Mouse (Mus musculus): ENCODE results near the gene Lap3.

The Lap3 gene

GRCm38 (mm10) chr5:45496042-45496441, 2.9 kb downstream of the Lap3 start:
- no peak for DNase-seq (ENCODE audit: low read depth)

GRCm38 (mm10) chr5:45496479-45496878, 3.3 kb downstream of the Lap3 start:
- no peak for DNase-seq (ENCODE audit: low read depth)

GRCm38 (mm10) chr5:45496930-45497550, 3.9 kb downstream of the Lap3 start:
- no peak for DNase-seq (ENCODE audit: low read depth)

- DNase-seq (ENCODE audit: low read depth), result no peak
Observed at GRCm38 (mm10) chr5:45497564-45497963, 4.4 kb downstream of the Lap3 start.

- no peak for DNase-seq (ENCODE audit: low read depth)
Observed at GRCm38 (mm10) chr5:45510071-45510470, 16.9 kb downstream of the Lap3 start.

GRCm38 (mm10) chr5:45512908-45513307, 19.7 kb downstream of the Lap3 start:
- no peak for DNase-seq (ENCODE audit: low read depth)

- DNase-seq (ENCODE audit: low read depth), result no peak
Observed at GRCm38 (mm10) chr5:45513511-45513910, 20.3 kb downstream of the Lap3 start.

- DNase-seq (ENCODE audit: low read depth), result no peak
Observed at GRCm38 (mm10) chr5:45514599-45514998, 21.4 kb downstream of the Lap3 start.

- DNase-seq (ENCODE audit: low read depth), result no peak
Observed at GRCm38 (mm10) chr5:45515151-45515743, 22.1 kb downstream of the Lap3 start.

GRCm38 (mm10) chr5:45519960-45520808, 27.0 kb downstream of the Lap3 start, which contains the start of gene Med28:
Gene Med28, plus strand, starts transcription at chr5:45520229.
- peak; percentile 72 for DNase-seq (ENCODE audit: low read depth)

- no peak for DNase-seq (ENCODE audit: low read depth)
Observed at GRCm38 (mm10) chr5:45520809-45521110, 27.6 kb downstream of the Lap3 start.

- no peak for DNase-seq (ENCODE audit: low read depth)
Observed at GRCm38 (mm10) chr5:45521601-45522000, 28.4 kb downstream of the Lap3 start.

GRCm38 (mm10) chr5:45525101-45525500, 31.9 kb downstream of the Lap3 start:
- DNase-seq (ENCODE audit: low read depth), result no peak

GRCm38 (mm10) chr5:45526338-45526737, 33.2 kb downstream of the Lap3 start:
- DNase-seq (ENCODE audit: low read depth), result no peak

GRCm38 (mm10) chr5:45529696-45530095, 36.5 kb downstream of the Lap3 start:
- no peak for DNase-seq (ENCODE audit: low read depth)

GRCm38 (mm10) chr5:45534319-45535098, 41.3 kb downstream of the Lap3 start:
- peak; percentile 70 for DNase-seq (ENCODE audit: low read depth)

- DNase-seq (ENCODE audit: low read depth), result no peak
Observed at GRCm38 (mm10) chr5:45535177-45535576, 42.0 kb downstream of the Lap3 start.

GRCm38 (mm10) chr5:45539502-45539901, 46.3 kb downstream of the Lap3 start:
- DNase-seq (ENCODE audit: low read depth), result no peak

- DNase-seq (ENCODE audit: low read depth), result no peak
Observed at GRCm38 (mm10) chr5:45543374-45543773, 50.2 kb downstream of the Lap3 start.

GRCm38 (mm10) chr5:45549586-45549985, 56.4 kb downstream of the Lap3 start:
- no peak for DNase-seq (ENCODE audit: low read depth)

All from c-Kit-positive CD71-negative TER-119-negative erythroid progenitor cells, embryonic 14.5 days (primary cell).